Mouse (Mus musculus) C2C12 (cell line): ENCODE results near the gene Cog5.
A peak's percentile ranks its signal among the peaks of the same experiment; 100 is the strongest.

Source experiments
- CTCF ChIP-seq: IDR thresholded peaks from one replicate; pipeline ENCODE4 v1.5.1; 2011; ENCODE audit not compliant: control insufficient read depth, insufficient read depth, insufficient read length
- FOSL1 ChIP-seq: IDR thresholded peaks from one replicate; pipeline ENCODE4 v1.8.0; 2011; ENCODE audit warnings: mild to moderate bottlenecking, low read length; ENCODE audit not compliant: poor library complexity, insufficient read depth, severe bottlenecking
- USF1 ChIP-seq: IDR thresholded peaks from one replicate; pipeline ENCODE4 v1.6.1; 2011; ENCODE audit warnings: low read depth, mild to moderate bottlenecking, control low read depth, moderate library complexity

DNA sequence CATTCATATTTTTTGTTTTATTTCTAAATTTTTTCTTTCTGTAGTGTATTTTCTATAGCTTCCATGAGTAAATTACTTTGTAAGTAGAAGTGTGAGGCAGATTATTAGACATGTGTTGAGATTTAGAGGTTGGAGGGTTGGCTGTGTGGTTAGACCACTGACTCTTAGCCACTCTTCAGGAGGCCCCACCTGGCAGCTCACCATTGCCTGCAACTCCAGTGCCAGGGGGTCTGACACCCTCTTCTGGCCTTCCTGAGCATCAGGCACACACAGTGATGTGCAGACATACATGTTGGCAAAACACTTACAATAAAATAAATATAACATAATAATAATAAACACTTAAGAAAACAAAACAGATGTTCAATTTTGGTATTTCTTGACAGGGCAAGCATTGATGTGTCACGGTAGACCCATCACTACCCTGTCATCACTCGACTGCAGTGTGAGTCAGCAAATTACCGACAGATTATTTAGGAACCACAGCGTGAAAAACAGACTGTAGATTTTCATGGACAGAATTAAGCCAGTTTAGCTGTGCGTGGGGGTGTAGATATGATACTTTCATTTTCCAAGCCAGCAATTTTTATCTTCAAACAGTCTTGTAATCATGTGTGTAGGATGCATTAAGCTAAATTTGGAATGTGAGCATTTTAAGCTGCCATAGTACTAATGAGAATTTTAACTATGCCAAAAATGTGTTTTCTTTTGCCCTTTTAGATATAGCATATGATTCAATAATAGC is 151.9 kb downstream of the Cog5 start:
- no peak for TF ChIP-seq CTCF
- no peak for TF ChIP-seq USF1
- TF ChIP-seq FOSL1 = peak; percentile 85
